Mouse (Mus musculus): ENCODE results near the gene Mief2. TPM values are rescaled to one million over a fixed set of nuclear protein-coding genes. Genes with fewer than 3 reads are reported as not detected.

Gene Mief2
- polyA plus RNA-seq, 1 experiment from 2014 or later = 4.4 TPM

DNA sequence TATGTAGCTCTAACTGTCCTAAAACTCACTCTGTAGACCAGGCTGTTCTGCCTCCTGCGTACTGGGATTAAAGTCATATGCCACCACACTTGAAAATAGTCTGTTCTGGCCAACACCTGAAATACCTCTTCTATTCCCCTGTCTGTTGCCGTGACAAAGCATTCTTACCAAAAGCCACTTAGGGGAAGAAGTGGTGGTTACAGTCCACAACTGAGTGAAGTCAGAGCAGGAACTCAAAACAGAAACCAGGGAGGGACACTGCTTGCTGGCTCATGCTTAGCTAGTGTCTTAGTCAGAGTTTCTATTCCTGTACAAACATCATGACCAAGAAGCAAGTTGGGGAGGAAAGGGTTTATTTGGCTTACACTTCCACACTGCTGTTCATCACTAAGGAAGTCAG is 41.1 kb downstream of the Mief2 start:
- Histone ChIP-seq H3K4me1 (peaks cover 17% of the 10 kb centered on the region), H3K4me2 (no peak overlapping the region), H3K27me3 (replicated peaks) (no peaks in the 10 kb centered on the region), H3K9ac (no peak overlapping the region), H3K27ac (no peak overlapping the region), H3K9me3 (replicated peaks) (no peaks in the 10 kb centered on the region), H3K36me3 (peaks cover 8% of the 10 kb centered on the region; the same call in 1 of the 2 replicates), H3K4me3 (no peak overlapping the region)
- WGBS (ENCODE audit: insufficient replicate concordance) = 50% methylated on average over 2 of the region's 2 CpGs
- no peak for ATAC-seq

DNA sequence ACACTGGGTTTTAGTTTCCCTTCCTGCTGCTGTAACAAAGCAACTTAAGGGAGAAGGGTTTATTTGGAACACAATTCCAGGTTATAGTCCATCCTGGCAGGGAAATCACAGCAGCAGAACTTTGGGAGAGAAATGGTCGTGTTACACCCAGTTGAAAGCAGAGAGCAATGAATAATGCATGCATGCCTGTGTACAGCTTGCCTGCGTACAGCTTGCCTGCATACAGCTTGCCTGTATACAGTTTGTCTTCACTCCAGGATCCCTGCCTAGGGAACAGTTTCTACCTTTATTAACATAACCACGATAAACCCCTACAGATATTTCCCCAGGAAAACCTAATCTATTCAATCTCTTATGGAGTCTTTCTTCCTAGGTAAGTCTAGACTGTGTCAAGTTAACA is 42.6 kb downstream of the Mief2 start:
- H3K4me1 ChIP-seq = peaks cover 32% of the 10 kb centered on the region
- ATAC-seq = no peak
- H3K9ac ChIP-seq = no peak overlapping the region
- no peaks in the 10 kb centered on the region for H3K27me3 ChIP-seq (replicated peaks)
- no peaks in the 10 kb centered on the region for H3K9me3 ChIP-seq (replicated peaks)
- no peak overlapping the region for H3K4me2 ChIP-seq
- H3K27ac ChIP-seq = no peak overlapping the region
- 75% methylated on average over 3 of the region's 3 CpGs for WGBS (ENCODE audit: insufficient replicate concordance)
- H3K36me3 ChIP-seq = no peaks in the 10 kb centered on the region
- no peak overlapping the region for H3K4me3 ChIP-seq

DNA sequence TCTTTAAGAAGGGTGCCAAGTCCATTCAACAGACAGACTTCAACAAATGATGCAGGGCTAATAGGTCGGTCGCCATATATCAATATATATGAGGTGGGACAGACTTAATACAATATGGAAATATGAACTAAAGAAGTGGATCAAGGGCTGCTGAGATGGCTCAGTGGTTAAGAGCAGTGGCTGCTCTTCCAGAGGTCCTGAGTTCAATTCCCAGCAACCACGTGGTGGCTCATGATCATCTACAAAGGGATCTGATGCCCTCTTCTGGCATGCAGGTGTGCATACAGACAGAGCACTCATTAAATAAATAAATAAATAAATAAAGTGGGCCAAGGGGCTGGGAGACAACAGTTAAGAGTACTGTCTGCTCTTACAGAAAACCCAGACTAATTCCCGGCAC is 44.0 kb downstream of the Mief2 start:
- no peaks in the 10 kb centered on the region for H3K27me3 ChIP-seq (replicated peaks)
- no peaks in the 10 kb centered on the region for H3K9me3 ChIP-seq (replicated peaks)
- 71% methylated on average over 4 of the region's 4 CpGs for WGBS (ENCODE audit: insufficient replicate concordance)
- peaks cover 39% of the 10 kb centered on the region for H3K4me1 ChIP-seq
- no peaks in the 10 kb centered on the region for H3K36me3 ChIP-seq
- no peak for ATAC-seq
- no peak overlapping the region for H3K4me2 ChIP-seq
- no peak overlapping the region for H3K27ac ChIP-seq
- no peak overlapping the region for H3K4me3 ChIP-seq
- H3K9ac ChIP-seq = no peak overlapping the region

DNA sequence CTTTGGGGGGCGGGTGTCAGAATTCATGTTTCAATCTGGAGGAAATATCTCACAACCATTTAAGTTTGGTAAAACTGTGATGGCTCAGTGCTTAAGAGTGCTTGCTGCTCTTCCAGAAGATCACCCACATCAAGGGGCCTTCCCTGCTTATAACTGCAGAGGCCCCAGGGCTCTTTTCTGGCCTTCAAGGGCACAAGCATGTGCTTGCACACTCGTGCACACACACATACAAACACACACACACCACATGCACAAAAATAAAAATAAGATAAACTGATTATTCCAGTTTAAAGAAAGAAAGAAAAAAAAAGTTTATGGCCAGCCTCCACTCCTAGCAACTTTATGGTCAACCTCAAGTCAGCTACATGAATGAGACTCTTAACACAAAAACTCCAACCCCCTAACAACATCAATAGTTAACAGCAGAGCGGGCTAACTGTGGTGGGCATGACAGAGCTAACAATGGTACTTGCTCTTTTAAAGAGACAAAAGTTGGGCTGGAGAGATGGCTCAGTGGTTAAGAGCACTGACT is 46.0 kb downstream of the Mief2 start:
- no peak overlapping the region for H3K4me3 ChIP-seq
- peaks cover 9% of the 10 kb centered on the region for H3K36me3 ChIP-seq
- H3K27ac ChIP-seq = no peak overlapping the region
- peak overlapping the region; percentile 91 for H3K4me2 ChIP-seq
- no peak overlapping the region for H3K9ac ChIP-seq
- peaks cover 45% of the 10 kb centered on the region for H3K4me1 ChIP-seq
- H3K27me3 ChIP-seq (replicated peaks) = no peaks in the 10 kb centered on the region
- no peak for ATAC-seq
- H3K9me3 ChIP-seq (replicated peaks) = no peaks in the 10 kb centered on the region
- 68% methylated on average over 3 of the region's 3 CpGs for WGBS (ENCODE audit: insufficient replicate concordance)

DNA sequence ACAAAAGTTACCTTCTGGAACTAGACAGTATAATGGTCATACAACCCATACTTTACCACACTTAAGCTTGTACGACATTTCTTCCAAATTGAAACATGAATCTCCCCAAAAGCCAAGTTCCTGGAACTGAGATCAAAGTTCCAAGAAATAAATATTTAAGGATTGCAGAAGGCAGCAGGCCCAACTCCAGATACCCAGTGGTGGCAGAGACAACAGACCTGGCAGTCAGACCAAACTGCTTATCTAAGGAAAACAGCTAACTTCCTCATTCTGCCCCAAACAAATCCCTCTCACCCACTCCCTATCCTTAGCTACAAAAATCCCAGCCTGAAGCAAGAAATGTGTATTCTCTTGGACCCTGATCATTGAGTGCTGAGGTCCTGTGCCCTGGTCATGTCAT is 46.6 kb downstream of the Mief2 start:
- H3K9me3 ChIP-seq (replicated peaks) = no peaks in the 10 kb centered on the region
- H3K27ac ChIP-seq = no peak overlapping the region
- peaks cover 51% of the 10 kb centered on the region for H3K4me1 ChIP-seq
- ATAC-seq = no peak
- peak overlapping the region; percentile 91 for H3K4me2 ChIP-seq
- peaks cover 15% of the 10 kb centered on the region for H3K36me3 ChIP-seq
- WGBS (ENCODE audit: insufficient replicate concordance) = 13% methylated on average over 1 of the region's 1 CpGs
- H3K9ac ChIP-seq = no peak overlapping the region
- no peaks in the 10 kb centered on the region for H3K27me3 ChIP-seq (replicated peaks)
- H3K4me3 ChIP-seq = peak overlapping the region; percentile 84; the same call in 1 of the 2 replicates

DNA sequence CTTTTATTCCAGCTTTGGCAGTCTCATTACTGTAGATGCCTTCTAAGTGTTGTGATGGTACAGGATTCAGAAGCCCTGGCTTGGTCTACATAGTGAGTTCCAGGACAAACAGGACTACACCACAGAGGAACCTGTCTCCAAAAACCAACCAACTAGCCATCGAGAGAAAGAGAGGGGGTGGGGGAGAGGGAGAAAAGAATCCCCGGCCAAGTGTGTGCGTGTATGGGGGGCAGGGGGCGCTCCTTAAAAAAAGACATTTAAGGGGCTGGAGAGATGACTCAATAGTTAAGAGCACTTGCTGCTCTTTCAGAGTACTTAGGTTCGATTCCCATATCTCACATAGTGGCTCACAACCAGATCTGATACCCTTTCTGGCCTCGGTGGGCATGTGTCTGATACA is 47.4 kb downstream of the Mief2 start:
- H3K9me3 ChIP-seq (replicated peaks) = no peaks in the 10 kb centered on the region
- H3K9ac ChIP-seq = peak overlapping the region; percentile 82
- peak overlapping the region; percentile 91 for H3K4me2 ChIP-seq
- peaks cover 23% of the 10 kb centered on the region for H3K36me3 ChIP-seq
- H3K27me3 ChIP-seq (replicated peaks) = no peaks in the 10 kb centered on the region
- ATAC-seq = no peak
- peak overlapping the region; percentile 91 for H3K27ac ChIP-seq
- H3K4me3 ChIP-seq = peak overlapping the region; percentile 84
- WGBS (ENCODE audit: insufficient replicate concordance) = 31% methylated on average over 6 of the region's 6 CpGs
- H3K4me1 ChIP-seq = peaks cover 59% of the 10 kb centered on the region

DNA sequence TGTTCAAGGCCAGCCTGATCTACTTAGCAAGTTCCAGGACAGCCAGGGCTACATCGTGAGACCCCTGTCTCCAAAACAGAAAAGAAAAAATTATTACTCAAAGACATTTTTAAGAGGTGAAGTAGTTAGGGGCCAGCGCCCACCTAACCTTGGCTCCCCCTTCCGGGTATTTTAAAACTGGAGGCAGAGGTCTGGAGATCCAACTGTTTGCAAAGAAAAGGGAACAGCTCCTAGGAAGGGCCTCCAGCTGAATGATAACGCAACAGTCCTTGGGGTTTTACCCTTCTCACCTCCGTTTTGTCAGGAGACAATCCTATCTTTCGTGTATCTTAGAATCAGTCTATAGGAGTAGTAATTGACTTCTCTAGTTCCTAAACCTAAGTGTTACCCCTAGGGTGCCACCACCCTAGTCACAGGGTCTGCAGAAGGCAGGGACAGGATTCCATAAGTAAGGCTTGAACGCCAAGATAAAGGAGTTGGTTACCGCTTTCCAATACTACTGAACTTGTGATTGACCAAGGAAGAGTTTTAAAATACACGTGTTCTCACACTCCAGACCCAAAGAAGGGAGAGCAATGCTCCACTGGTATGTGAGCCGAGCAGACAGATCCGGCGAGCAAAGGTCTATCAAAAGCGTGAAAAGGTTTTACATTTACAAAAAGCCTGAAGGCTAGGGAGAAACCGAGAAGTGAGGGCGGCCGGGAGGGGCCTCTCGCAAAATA is 48.1 kb downstream of the Mief2 start:
- WGBS (ENCODE audit: insufficient replicate concordance) = 4% methylated on average over 17 of the region's 17 CpGs
- Histone ChIP-seq H3K9me3 (replicated peaks) (no peaks in the 10 kb centered on the region), H3K27ac (peak overlapping the region; percentile 91), H3K36me3 (peaks cover 25% of the 10 kb centered on the region), H3K9ac (peak overlapping the region; percentile 82), H3K4me2 (peak overlapping the region; percentile 91), H3K4me3 (peak overlapping the region; percentile 84), H3K4me1 (peaks cover 66% of the 10 kb centered on the region), H3K27me3 (replicated peaks) (no peaks in the 10 kb centered on the region)
- ATAC-seq = peak; percentile 26; the same call in 1 of the 2 replicates

DNA sequence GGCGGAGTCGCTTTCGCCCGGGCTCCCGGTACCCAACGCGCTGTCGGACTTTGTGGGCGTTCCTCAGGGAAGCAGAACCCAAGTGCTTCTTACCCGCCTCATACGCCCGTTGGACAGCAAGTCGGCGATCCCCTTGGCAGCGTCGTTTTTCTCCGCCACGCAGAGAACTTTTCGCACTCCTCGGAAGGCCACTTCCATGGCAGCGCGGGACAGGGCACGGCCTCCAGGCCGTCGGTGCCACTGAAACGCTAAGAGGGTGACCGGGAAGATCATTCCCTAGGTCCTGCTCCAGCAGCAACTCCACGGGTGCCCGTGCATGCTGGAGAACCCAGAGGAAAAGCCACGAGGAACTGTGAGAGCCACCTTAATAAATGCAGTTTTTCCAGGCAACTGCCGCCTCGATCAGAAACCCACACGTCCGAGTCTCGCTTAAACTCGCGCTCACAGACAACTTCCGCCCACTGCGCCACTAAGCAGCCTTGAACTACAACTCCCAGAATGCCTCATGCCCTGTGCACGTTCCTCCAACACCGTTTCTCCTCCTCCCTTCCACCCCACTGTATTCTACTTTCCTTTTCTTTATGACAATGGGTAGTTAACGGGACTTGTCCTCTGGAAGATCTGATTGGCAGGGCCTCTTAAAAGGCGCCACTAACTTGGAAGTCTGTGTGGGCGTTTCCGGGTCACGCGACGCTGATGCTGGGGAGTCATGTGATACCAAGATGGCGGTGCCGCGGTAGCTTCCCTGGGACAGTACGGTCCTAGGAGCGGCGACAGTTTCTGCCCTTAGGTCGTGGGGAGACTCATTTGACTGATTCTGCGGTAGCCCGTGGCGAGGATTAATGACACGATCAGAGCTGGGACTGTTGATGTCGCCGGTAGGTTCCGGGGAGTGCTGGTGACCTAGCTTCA is 48.9 kb downstream of the Mief2 start, which contains the start of the genes Top3a and Smcr8:
Top3a (minus strand) TSS at position 537 of the 912 bp plus-strand sequence.
Smcr8 (plus strand) TSS at position 696 of the 912 bp plus-strand sequence.
- H3K27ac ChIP-seq = peak within 1 kb of the TSS; percentile 91
- H3K4me2 ChIP-seq = peak within 1 kb of the TSS; percentile 91
- peak within 1 kb of the TSS; percentile 84 for H3K4me3 ChIP-seq
- no peaks in the 10 kb centered on the region for H3K9me3 ChIP-seq (replicated peaks)
- peak; percentile 91 for ATAC-seq
- WGBS (ENCODE audit: insufficient replicate concordance) = under 1% methylated on average over 62 of the region's 62 CpGs
- H3K4me1 ChIP-seq = peaks cover 74% of the 10 kb centered on the region
- H3K9ac ChIP-seq = peak within 1 kb of the TSS; percentile 82
- H3K27me3 ChIP-seq (replicated peaks) = no peaks in the 10 kb centered on the region
- H3K36me3 ChIP-seq = peaks cover 32% of the 10 kb centered on the region

DNA sequence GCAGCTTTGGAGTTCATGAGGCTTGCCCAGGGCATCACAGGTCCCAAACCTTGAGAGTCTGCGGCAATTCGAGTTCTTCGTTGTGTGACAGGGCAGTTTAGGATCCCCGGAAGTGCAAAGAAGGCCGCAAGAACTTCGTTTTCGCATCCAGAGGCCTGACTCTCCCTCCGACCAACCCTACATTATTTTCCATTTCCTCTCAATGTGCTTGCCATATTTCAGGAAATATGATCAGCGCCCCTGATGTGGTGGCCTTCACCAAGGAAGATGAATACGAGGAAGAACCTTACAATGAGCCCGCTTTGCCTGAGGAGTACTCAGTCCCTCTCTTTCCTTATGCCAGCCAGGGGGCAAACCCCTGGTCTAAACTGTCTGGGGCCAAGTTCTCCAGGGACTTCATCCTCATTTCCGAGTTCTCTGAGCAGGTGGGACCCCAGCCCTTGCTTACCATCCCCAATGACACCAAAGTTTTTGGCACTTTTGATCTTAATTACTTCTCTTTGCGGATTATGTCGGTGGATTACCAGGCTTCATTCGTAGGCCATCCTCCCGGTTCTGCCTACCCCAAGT is 49.7 kb downstream of the Mief2 start:
- Histone ChIP-seq H3K27me3 (replicated peaks) (no peaks in the 10 kb centered on the region), H3K9ac (peak overlapping the region; percentile 82), H3K36me3 (peaks cover 39% of the 10 kb centered on the region), H3K4me1 (peaks cover 81% of the 10 kb centered on the region), H3K9me3 (replicated peaks) (no peaks in the 10 kb centered on the region), H3K4me3 (peak overlapping the region; percentile 84), H3K4me2 (peak overlapping the region; percentile 91), H3K27ac (peak overlapping the region; percentile 91)
- WGBS (ENCODE audit: insufficient replicate concordance) = 18% methylated on average over 16 of the region's 16 CpGs
- ATAC-seq = no peak

DNA sequence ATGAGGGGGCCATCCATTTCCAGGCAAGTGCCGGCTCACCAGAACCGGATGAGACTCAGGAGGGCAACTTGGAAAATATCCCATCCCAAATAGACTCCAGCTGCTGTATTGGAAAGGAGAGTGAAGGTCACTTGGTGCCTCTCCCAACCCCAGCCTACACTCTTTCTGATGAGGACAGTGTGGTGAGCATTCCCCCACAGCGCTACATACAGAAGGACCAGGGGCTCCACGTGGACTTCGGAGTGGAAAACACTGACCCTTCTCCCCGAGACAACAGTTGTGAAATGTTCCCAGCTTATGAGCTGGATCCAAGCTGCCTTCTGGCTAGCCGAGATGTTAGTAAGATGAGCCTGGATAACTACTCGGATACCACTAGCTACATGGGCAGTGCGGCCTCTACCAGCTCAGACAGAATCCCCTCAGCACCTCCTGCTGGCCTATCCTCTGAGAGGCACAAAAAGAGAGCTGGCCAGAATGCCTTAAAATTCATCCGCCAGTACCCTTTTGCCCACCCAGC is 51.5 kb downstream of the Mief2 start:
- peaks cover 80% of the 10 kb centered on the region for H3K4me1 ChIP-seq
- no peaks in the 10 kb centered on the region for H3K9me3 ChIP-seq (replicated peaks)
- no peak overlapping the region for H3K27ac ChIP-seq
- H3K27me3 ChIP-seq (replicated peaks) = no peaks in the 10 kb centered on the region
- H3K36me3 ChIP-seq = peaks cover 53% of the 10 kb centered on the region
- H3K9ac ChIP-seq = peak overlapping the region; percentile 40; the same call in 1 of the 2 replicates
- no peak for ATAC-seq
- H3K4me3 ChIP-seq = peak overlapping the region; percentile 21
- H3K4me2 ChIP-seq = peak overlapping the region; percentile 91
- WGBS (ENCODE audit: insufficient replicate concordance) = 85% methylated on average over 10 of the region's 10 CpGs
